Mouse (Mus musculus): ENCODE measurements around the gene Acat2. TPM values are rescaled to one million over a fixed set of nuclear protein-coding genes. Genes with fewer than 3 reads are reported as not detected.
A peak's percentile ranks its signal among the peaks of the same experiment; 100 is the strongest.

Acat2 gene
- total and polyA plus RNA-seq, 3 experiments: 48.6 to 128 (median 58.6) TPM

DNA sequence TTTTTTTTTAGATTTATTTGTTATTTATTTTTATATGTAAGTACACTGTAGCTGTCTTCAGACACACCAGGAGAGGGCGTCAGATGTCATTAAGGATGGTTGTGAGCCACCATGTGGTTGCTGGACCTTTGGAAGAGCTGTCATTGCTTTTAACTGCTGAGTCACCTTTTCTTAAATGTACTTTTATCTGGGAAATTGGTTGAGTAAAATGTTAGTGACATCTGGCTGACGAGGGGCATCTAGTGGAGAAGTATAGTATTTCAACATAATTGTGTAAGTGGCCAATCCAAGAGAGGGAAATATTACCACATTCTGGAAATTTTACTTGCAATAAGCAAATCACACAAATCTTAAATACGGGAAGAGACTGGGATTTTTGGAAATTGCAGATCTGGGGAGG lies 49.3 kb upstream of the Acat2 start:
- Histone ChIP-seq H3K79me2 (replicated peaks; ENCODE audit: control insufficient read depth, extremely low read depth, insufficient read depth, poor library complexity, severe bottlenecking) (no peaks in the 10 kb centered on the region; the same call in 1 of the 2 replicates), H3K9ac (ENCODE audit: insufficient read depth, low read depth) (no peak overlapping the region), H3K27ac (ENCODE audit: insufficient read depth, low read depth) (no peak overlapping the region), H3K4me3 (replicated peaks in 1 of 3; ENCODE audit: low read depth in 2 of 3, low read length in 2 of 3, poor library complexity in 1 of 3) (no peak overlapping the region), H3K4me2 (ENCODE audit: insufficient read depth, low read depth, poor library complexity, severe bottlenecking) (no peak overlapping the region), H3K4me1 (ENCODE audit: control insufficient read depth in 1 of 2, insufficient read depth in 2 of 2) (peaks cover 0 to 10% of the 10 kb centered on the region in 2 experiments; a peak in 2 of 4 replicates), H3K27me3 (replicated peaks) (no peaks in the 10 kb centered on the region), H3K9me3 (replicated peaks; ENCODE audit: low read length) (no peaks in the 10 kb centered on the region), H3K36me3 (replicated peaks in 1 of 2; ENCODE audit: control insufficient read depth in 1 of 2, insufficient read depth in 1 of 2, low read length in 1 of 2) (peaks cover 15 to 37% of the 10 kb centered on the region in 2 experiments)
- dilution Hi-C loops (cut with MboI; ENCODE audit: extremely low pct_ligation_motif_present, extremely low pct_unique_long_range_greater_than_20kb, low sequenced_read_pairs): no loop called here
- peak; percentile 68 for DNase-seq (ENCODE audit: extremely low read depth)
- TF ChIP-seq MXI1 (IDR thresholded peaks at IDR 0.05; ENCODE audit: low read depth, low read length): peak; percentile 43; the same call in 1 of the 2 replicates
- TF ChIP-seq RCOR1 (conservative IDR thresholded peaks at IDR 0.05; ENCODE audit: low read depth, low read length): no peak
- no peak for TF ChIP-seq E2F4 (IDR thresholded peaks at IDR 0.05; ENCODE audit: insufficient replicate concordance, low read depth, low read length)
- TF ChIP-seq SMC3 (IDR thresholded peaks at IDR 0.05; ENCODE audit: low read depth, low read length): peak; percentile 32
- TF ChIP-seq CTCF (conservative IDR thresholded peaks at IDR 0.05 in 1 of 2, IDR thresholded peaks at IDR 0.05 in 1 of 2; ENCODE audit: low read depth in 2 of 2, low read length in 2 of 2): peak; percentile 29 to 69; a peak in 3 of 4 replicates
- peak; percentile 97 for TF ChIP-seq MAFK (IDR thresholded peaks at IDR 0.05; ENCODE audit: insufficient replicate concordance, low read length)
- TF ChIP-seq MEF2A (IDR thresholded peaks at IDR 0.05; ENCODE audit: borderline replicate concordance, low read depth, low read length): no peak
- no peak for TF ChIP-seq ZMIZ1 (IDR thresholded peaks at IDR 0.05; ENCODE audit: low read depth, low read length)
- peak; percentile 58; the same call in 1 of the 2 replicates for TF ChIP-seq MYC (IDR thresholded peaks at IDR 0.05; ENCODE audit: low read depth, low read length)
- TF ChIP-seq POLR2AphosphoS2 (IDR thresholded peaks at IDR 0.05; ENCODE audit: low read depth, low read length): no peak
- peak; percentile 64 for TF ChIP-seq SIN3A (IDR thresholded peaks at IDR 0.05; ENCODE audit: low read length)
- no peak for TF ChIP-seq HCFC1 (IDR thresholded peaks at IDR 0.05; ENCODE audit: low read depth, low read length)
- peak; percentile 70 for TF ChIP-seq RAD21 (IDR thresholded peaks at IDR 0.05; ENCODE audit: low read depth, low read length)
- in situ Hi-C loops (cut with MboI; ENCODE audit: low pct_ligation_motif_present, low pct_unique_long_range_greater_than_20kb, low sequenced_read_pairs): loop anchor here (10.0 kb wide), 1 partner anchor 125 kb away; no protein-coding TSS in a partner anchor

DNA sequence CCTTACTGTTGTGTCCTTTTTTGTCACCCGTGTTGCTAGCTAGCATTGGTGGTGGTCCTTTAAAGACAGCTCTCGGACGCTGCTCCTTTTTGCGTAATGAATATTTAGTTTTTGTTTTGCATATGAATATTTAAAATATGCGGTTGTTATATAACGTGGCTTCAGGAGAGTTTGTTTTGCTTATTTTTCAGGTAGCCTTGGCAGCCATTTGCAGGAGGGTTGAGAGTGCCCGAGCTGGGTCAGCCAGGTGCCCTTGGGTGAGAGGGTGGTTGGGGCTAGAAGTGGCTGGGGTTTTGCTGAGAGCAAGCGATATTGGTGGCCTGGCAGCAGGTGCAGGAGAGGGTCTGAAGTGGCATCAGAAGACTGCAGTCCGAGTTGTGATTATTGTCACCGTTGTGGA lies 48.0 kb upstream of the Acat2 start:
- Histone ChIP-seq H3K9me3 (replicated peaks; ENCODE audit: low read length) (no peaks in the 10 kb centered on the region), H3K9ac (ENCODE audit: insufficient read depth, low read depth) (peak overlapping the region; percentile 37; the same call in 1 of the 2 replicates), H3K79me2 (replicated peaks; ENCODE audit: control insufficient read depth, extremely low read depth, insufficient read depth, poor library complexity, severe bottlenecking) (no peaks in the 10 kb centered on the region; the same call in 1 of the 2 replicates), H3K36me3 (replicated peaks in 1 of 2; ENCODE audit: control insufficient read depth in 1 of 2, insufficient read depth in 1 of 2, low read length in 1 of 2) (peaks cover 9 to 24% of the 10 kb centered on the region in 2 experiments), H3K4me3 (replicated peaks in 1 of 3; ENCODE audit: low read depth in 2 of 3, low read length in 2 of 3, poor library complexity in 1 of 3) (peak overlapping the region; percentile 76 to 95 (median 93)), H3K27ac (ENCODE audit: insufficient read depth, low read depth) (peak overlapping the region; percentile 14), H3K4me2 (ENCODE audit: insufficient read depth, low read depth, poor library complexity, severe bottlenecking) (peak overlapping the region; percentile 74), H3K4me1 (ENCODE audit: control insufficient read depth in 1 of 2, insufficient read depth in 2 of 2) (peaks cover 0 to 10% of the 10 kb centered on the region in 2 experiments; a peak in 2 of 4 replicates), H3K27me3 (replicated peaks) (no peaks in the 10 kb centered on the region)
- DNase-seq (ENCODE audit: extremely low read depth): peak; percentile 47
- dilution Hi-C loops (cut with MboI; ENCODE audit: extremely low pct_ligation_motif_present, extremely low pct_unique_long_range_greater_than_20kb, low sequenced_read_pairs) (no loop called here), in situ Hi-C loops (cut with MboI; ENCODE audit: low pct_ligation_motif_present, low pct_unique_long_range_greater_than_20kb, low sequenced_read_pairs) (loop anchor here (10.0 kb wide), 1 partner anchor 124 kb away; no protein-coding TSS in a partner anchor)
- TF ChIP-seq TBP (conservative IDR thresholded peaks at IDR 0.05; ENCODE audit: low read depth, low read length) (peak; percentile 70), MAX (IDR thresholded peaks at IDR 0.05; ENCODE audit: low read length) (0 out of 2 replicates have a peak, but pooled peaks have one; percentile 36), SMC3 (IDR thresholded peaks at IDR 0.05; ENCODE audit: low read depth, low read length) (no peak)

Measured in CH12.LX (cell line).